Mouse (Mus musculus) skeletal muscle tissue, postnatal 0 days (tissue): ENCODE measurements around the gene Adam3. TPM values are rescaled to one million over a fixed set of nuclear protein-coding genes. Genes with fewer than 3 reads are reported as not detected.

ENCODE experiments used
- polyA plus RNA-seq: library from polyadenylated mRNA; unstranded; fragments of >200 nt; fragmentation: Nextera tagmentation; extraction: Ambion mirVana; gene quantifications from 2 replicates; pipeline ENCODE4 v1.2.1, GENCODE M21; 2015

The Adam3 gene
- polyA plus RNA-seq, result 0.13 and 0.24 TPM in 2 replicates

DNA sequence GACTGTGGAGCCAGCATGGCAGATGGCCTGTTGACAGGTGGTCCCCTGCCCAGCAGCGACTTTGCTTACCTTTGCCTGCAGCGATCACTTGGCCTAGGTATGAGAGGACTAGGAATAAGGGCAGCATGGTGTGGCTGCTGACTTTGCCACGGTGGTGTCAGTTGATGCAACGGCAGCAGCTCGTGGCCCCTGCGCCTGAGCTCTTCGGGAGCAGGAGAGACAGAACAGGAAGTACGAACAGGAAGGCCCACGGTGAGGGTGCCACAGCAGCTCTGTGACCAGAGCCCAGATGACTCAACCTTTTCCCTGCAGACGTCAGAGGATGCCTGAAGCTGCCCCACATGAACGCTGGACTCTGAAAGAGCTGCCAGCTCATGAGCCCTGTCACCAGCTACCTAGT lies at the start of gene Adam3:
Adam3 (minus strand) TSS at position 223 of the 400 bp plus-strand sequence.

Other genes starting within 250 kb of the Adam3 start
- gene Adam5, start 98.5 kb upstream of the Adam3 start, polyA plus RNA-seq, result 0.34 and 0.45 TPM in 2 replicates